9 mouse cellular contexts compared by ENCODE assay signal in the genomic region with DNA sequence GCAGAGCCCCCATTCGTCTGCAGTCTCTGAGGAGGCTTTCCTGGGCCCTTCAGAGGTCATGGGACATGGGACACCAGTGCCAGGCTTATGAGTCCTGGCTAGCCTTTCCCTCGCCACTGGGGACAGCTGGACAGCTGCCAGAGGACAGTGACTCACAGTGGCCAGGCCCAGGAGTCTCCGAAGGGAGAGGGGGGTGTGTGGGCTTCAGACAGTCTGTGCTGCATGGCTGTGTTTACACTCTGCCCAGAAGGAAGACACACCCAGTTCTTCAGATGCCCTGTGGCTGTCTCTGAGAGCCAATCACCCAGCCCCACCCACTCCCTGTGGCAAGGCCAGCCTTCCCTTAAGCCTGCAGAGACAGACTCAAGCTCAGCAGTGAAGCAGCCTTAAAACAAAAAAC. TPM values are rescaled to one million over a fixed set of nuclear protein-coding genes. Genes with fewer than 3 reads are reported as not detected.
DNase-seq lines count a peak whose midpoint lies in the region; ATAC-seq and TF ChIP-seq lines count a peak whose summit lies in the region.
"Had no signal": no experiment of that assay in that cellular context is flagged by ENCODE, and none has a peak within 500 bp of the region (broad histone marks: within the 10 kb centered on the region; RNA-seq: fewer than 3 reads in every experiment).

No protein-coding gene starts in this region.

- H3K9ac ChIP-seq in heart, postnatal 0 days (replicated peaks; ENCODE audit: low read depth, low read length): no peak overlapping the region
- H3K9ac ChIP-seq in liver, embryonic 16.5 days (ENCODE audit: low read depth, low read length): no peak overlapping the region
- no peak overlapping the region for H3K9ac ChIP-seq in stomach, embryonic 15.5 days
- H3K9ac ChIP-seq in forebrain, embryonic 15.5 days (replicated peaks): no peak overlapping the region

- H3K4me3 ChIP-seq in heart, postnatal 0 days (ENCODE audit: low read depth, low read length): no peak overlapping the region
- H3K4me3 ChIP-seq in liver, embryonic 16.5 days (ENCODE audit: low read depth, low read length): no peak overlapping the region
- H3K4me3 ChIP-seq in stomach, embryonic 15.5 days (replicated peaks): no peak overlapping the region
- H3K4me3 ChIP-seq in forebrain, embryonic 15.5 days: no peak overlapping the region

- no peak overlapping the region for H3K4me2 ChIP-seq in heart, postnatal 0 days (ENCODE audit: low read depth, low read length)
- H3K4me2 ChIP-seq in liver, embryonic 16.5 days (ENCODE audit: low read depth, low read length): no peak overlapping the region
- H3K4me2 ChIP-seq in stomach, embryonic 15.5 days: no peak overlapping the region
- H3K4me2 ChIP-seq in forebrain, embryonic 15.5 days (replicated peaks): no peak overlapping the region

- peak; percentile 63 to 73 for DNase-seq in urinary bladder, adult 18-20 months (ENCODE audit: low spot score in 2 of 2)
- no peak for DNase-seq in urinary bladder, postnatal 4 days (ENCODE audit: low spot score in 2 of 2)
- peak; percentile 73 for DNase-seq in cerebellum, adult 9-10 months
- peak; percentile 46 for DNase-seq in heart, postnatal 0 days (ENCODE audit: low spot score)
- no peak for DNase-seq in neural tube, embryonic 10.5 days (ENCODE audit: extremely low spot score, low spot score)

- no peak for TF ChIP-seq CTCF in heart, postnatal 0 days (IDR thresholded peaks at IDR 0.05; ENCODE audit: low read depth)

- H3K36me3 ChIP-seq in heart, postnatal 0 days (replicated peaks; ENCODE audit: control insufficient read depth, insufficient read depth, low read length): no peaks in the 10 kb centered on the region
- H3K36me3 ChIP-seq in liver, embryonic 16.5 days (ENCODE audit: control insufficient read depth, insufficient read depth): no peaks in the 10 kb centered on the region
- H3K36me3 ChIP-seq in stomach, embryonic 15.5 days: no peaks in the 10 kb centered on the region
- H3K36me3 ChIP-seq in forebrain, embryonic 15.5 days: no peaks in the 10 kb centered on the region

- no peaks in the 10 kb centered on the region for H3K27me3 ChIP-seq in heart, postnatal 0 days (ENCODE audit: control insufficient read depth, insufficient read depth, low read length)
- no peaks in the 10 kb centered on the region for H3K27me3 ChIP-seq in liver, embryonic 16.5 days (ENCODE audit: control insufficient read depth, insufficient read depth, low read depth, low read length)
- H3K27me3 ChIP-seq in stomach, embryonic 15.5 days (replicated peaks): no peaks in the 10 kb centered on the region
- H3K27me3 ChIP-seq in forebrain, embryonic 15.5 days: no peaks in the 10 kb centered on the region

- H3K27ac ChIP-seq in heart, postnatal 0 days (ENCODE audit: low read depth): peak overlapping the region; percentile 19; the same call in 1 of the 2 replicates
- no peak overlapping the region for H3K27ac ChIP-seq in liver, embryonic 16.5 days (ENCODE audit: low read length)
- no peak overlapping the region for H3K27ac ChIP-seq in stomach, embryonic 15.5 days
- H3K27ac ChIP-seq in forebrain, embryonic 15.5 days (replicated peaks): no peak overlapping the region

- peaks cover 22% of the 10 kb centered on the region for H3K4me1 ChIP-seq in heart, postnatal 0 days (ENCODE audit: control insufficient read depth, insufficient read depth)
- peaks cover 33% of the 10 kb centered on the region for H3K4me1 ChIP-seq in liver, embryonic 16.5 days (ENCODE audit: control insufficient read depth, low read depth, low read length)
- peaks cover 21% of the 10 kb centered on the region for H3K4me1 ChIP-seq in stomach, embryonic 15.5 days
- peaks cover 23% of the 10 kb centered on the region for H3K4me1 ChIP-seq in forebrain, embryonic 15.5 days

- H3K9me3 ChIP-seq in heart, postnatal 0 days (replicated peaks; ENCODE audit: control insufficient read depth, low read length): no peaks in the 10 kb centered on the region
- H3K9me3 ChIP-seq in liver, embryonic 16.5 days (replicated peaks; ENCODE audit: control insufficient read depth, low read length): no peaks in the 10 kb centered on the region
- H3K9me3 ChIP-seq in stomach, embryonic 15.5 days: no peaks in the 10 kb centered on the region
- no peaks in the 10 kb centered on the region for H3K9me3 ChIP-seq in forebrain, embryonic 15.5 days

- TF ChIP-seq EP300 in heart, postnatal 0 days (IDR thresholded peaks at IDR 0.05; ENCODE audit: low read depth): no peak

- peak; percentile 66 for ATAC-seq in heart, postnatal 0 days (ENCODE audit: insufficient read depth, low read depth)
- peak; percentile 66 for ATAC-seq in liver, embryonic 16.5 days (ENCODE audit: low read depth)
- peak; percentile 56 for ATAC-seq in stomach, embryonic 15.5 days (ENCODE audit: insufficient read depth, low FRiP score, low read depth)
- ATAC-seq in forebrain, embryonic 15.5 days (replicated peaks): no peak

- 17% methylated on average over 3 of the region's 3 CpGs for WGBS in heart, postnatal 0 days
- WGBS in liver, embryonic 16.5 days (ENCODE audit: insufficient replicate concordance): 46% methylated on average over 3 of the region's 3 CpGs
- WGBS in stomach, embryonic 15.5 days: 27% methylated on average over 3 of the region's 3 CpGs
- WGBS in forebrain, embryonic 15.5 days: 56% methylated on average over 3 of the region's 3 CpGs

RNA-seq across cellular contexts. Expression of a gene that starts 5.3 kb away (rescaled TPM):
- total RNA-seq in heart, postnatal 0 days (2014; rRNA removed; ENCODE audit: low replicate concordance): 26.7 and 28.9 TPM in 2 replicates
- polyA plus RNA-seq in heart, postnatal 0 days (2015; fragmentation: Nextera tagmentation; extraction: Ambion mirVana): 12.7 and 13.5 TPM in 2 replicates
- 9.0 and 9.2 TPM in 2 replicates for polyA plus RNA-seq in liver, embryonic 16.5 days (2015; fragmentation: Nextera tagmentation; extraction: Ambion mirVana)
- polyA plus RNA-seq in stomach, embryonic 15.5 days (2015; fragmentation: Nextera tagmentation; extraction: Ambion mirVana): 15.8 and 16.3 TPM in 2 replicates
- polyA plus RNA-seq in forebrain, embryonic 15.5 days (2015; fragmentation: Nextera tagmentation; extraction: Ambion mirVana): 31.0 and 32.4 TPM in 2 replicates

RNA-seq across cellular contexts. Expression of a gene that starts 16.9 kb away (rescaled TPM):
- 186 and 191 TPM in 2 replicates for total RNA-seq in heart, postnatal 0 days (2014; rRNA removed; ENCODE audit: low replicate concordance)
- polyA plus RNA-seq in heart, postnatal 0 days (2015; fragmentation: Nextera tagmentation; extraction: Ambion mirVana): 313 and 342 TPM in 2 replicates
- polyA plus RNA-seq in liver, embryonic 16.5 days (2015; fragmentation: Nextera tagmentation; extraction: Ambion mirVana): 149 and 152 TPM in 2 replicates
- polyA plus RNA-seq in stomach, embryonic 15.5 days (2015; fragmentation: Nextera tagmentation; extraction: Ambion mirVana): 179 and 217 TPM in 2 replicates
- polyA plus RNA-seq in forebrain, embryonic 15.5 days (2015; fragmentation: Nextera tagmentation; extraction: Ambion mirVana): 394 and 395 TPM in 2 replicates

RNA-seq across cellular contexts. Expression of a gene that starts 29.2 kb away (rescaled TPM):
- total RNA-seq in heart, postnatal 0 days (2014; rRNA removed; ENCODE audit: low replicate concordance): not detected in 2 replicates
- polyA plus RNA-seq in heart, postnatal 0 days (2015; fragmentation: Nextera tagmentation; extraction: Ambion mirVana): not detected in 2 replicates
- not detected in 2 replicates for polyA plus RNA-seq in liver, embryonic 16.5 days (2015; fragmentation: Nextera tagmentation; extraction: Ambion mirVana)
- not detected in 2 replicates for polyA plus RNA-seq in stomach, embryonic 15.5 days (2015; fragmentation: Nextera tagmentation; extraction: Ambion mirVana)
- polyA plus RNA-seq in forebrain, embryonic 15.5 days (2015; fragmentation: Nextera tagmentation; extraction: Ambion mirVana): not detected in 2 replicates
- polyA plus RNA-seq: cortical plate, adult 2 months had no signal

Comparison
In these comparisons a context has a peak if more than half of its experiments do, and no peak if none do; other contexts are left out.
1. DNase-seq: peak in urinary bladder, adult 18-20 months (2 of 2), cerebellum, adult 9-10 months (single experiment) and heart, postnatal 0 days (single experiment); none in urinary bladder, postnatal 4 days (0 of 2) and neural tube, embryonic 10.5 days (single experiment).